In the genomic region with DNA sequence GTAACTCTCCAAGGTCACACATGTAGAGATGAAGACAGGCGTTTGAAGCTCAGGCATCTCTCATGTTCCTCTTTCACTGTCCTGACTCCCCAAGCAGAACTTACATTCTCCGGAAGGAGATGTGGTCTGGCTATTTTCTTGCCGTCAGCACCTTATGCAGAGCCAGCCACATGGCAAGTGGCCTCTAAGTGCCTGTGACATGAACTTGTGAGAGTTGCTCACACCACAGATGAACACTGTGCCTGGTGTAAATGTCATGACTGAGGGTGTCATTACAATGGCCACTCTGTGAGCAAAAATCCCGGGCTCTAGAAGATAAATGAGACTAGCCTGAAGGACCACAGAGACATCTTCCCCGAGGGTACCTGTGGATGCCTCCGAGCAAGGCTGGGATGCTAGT, we compare ENCODE assay signal across 30 mouse cellular contexts.
DNase-seq lines count a peak whose midpoint lies in the region; ATAC-seq and TF ChIP-seq lines count a peak whose summit lies in the region.
"Had no signal": no experiment of that assay in that cellular context is flagged by ENCODE, and none has a peak within 500 bp of the region (broad histone marks: within the 10 kb centered on the region; RNA-seq: fewer than 3 reads in every experiment).

No protein-coding gene starts in this region.

- no peaks in the 10 kb centered on the region for H3K79me2 ChIP-seq in myocyte (ENCODE audit: control insufficient read depth, insufficient read depth)

- H3K36me3 ChIP-seq in kidney, embryonic 14.5 days (ENCODE audit: control insufficient read depth, insufficient read depth, low read length) = no peaks in the 10 kb centered on the region
- no peaks in the 10 kb centered on the region for H3K36me3 ChIP-seq in myocyte (ENCODE audit: control insufficient read depth, insufficient read depth)
- H3K36me3 ChIP-seq: embryonic facial prominence, embryonic 12.5 days; forebrain, embryonic 10.5 days; forebrain, embryonic 15.5 days; heart, embryonic 13.5 days; neural tube, embryonic 15.5 days had no signal

- H3ac ChIP-seq in myocyte (ENCODE audit: control insufficient read depth, insufficient read length) = no peak overlapping the region

- no peak overlapping the region for H3K27ac ChIP-seq in kidney, embryonic 14.5 days (ENCODE audit: low read depth, low read length)
- H3K27ac ChIP-seq: embryonic facial prominence, embryonic 12.5 days; forebrain, embryonic 10.5 days; forebrain, embryonic 15.5 days; heart, embryonic 13.5 days; liver, embryonic 14.5 days; neural tube, embryonic 15.5 days; stomach, postnatal 0 days had no signal

- H3K4me3 ChIP-seq in kidney, embryonic 14.5 days (ENCODE audit: low read length) = no peak overlapping the region
- H3K4me3 ChIP-seq in myocyte = no peak overlapping the region
- H3K4me3 ChIP-seq: embryonic facial prominence, embryonic 12.5 days; forebrain, embryonic 10.5 days; forebrain, embryonic 15.5 days; heart, embryonic 13.5 days; neural tube, embryonic 15.5 days had no signal

- intact Hi-C loops in heart, postnatal 25 days (cut with DNase I) = no loop called here

- H3K4me1 ChIP-seq in kidney, embryonic 14.5 days (ENCODE audit: control insufficient read depth, insufficient read depth, low read length) = no peaks in the 10 kb centered on the region
- H3K4me1 ChIP-seq: embryonic facial prominence, embryonic 12.5 days; forebrain, embryonic 10.5 days; forebrain, embryonic 15.5 days; neural tube, embryonic 15.5 days had no signal

- no peak for TF ChIP-seq POLR2A in myocyte (IDR thresholded peaks at IDR 0.05; ENCODE audit: insufficient read length, low read depth)

- 0 out of 2 replicates have a peak, but pooled peaks have one; percentile 19 for ATAC-seq in kidney, embryonic 14.5 days (ENCODE audit: low FRiP score, low TSS enrichment)
- ATAC-seq: CD4-positive, CD25-positive, alpha-beta regulatory T cell, adult 4 months; forebrain, embryonic 15.5 days; hindbrain, embryonic 16.5 days had no signal

- H3K4me2 ChIP-seq in kidney, embryonic 14.5 days (replicated peaks; ENCODE audit: low read depth, low read length) = no peak overlapping the region
- peak overlapping the region; percentile 88 for H3K4me2 ChIP-seq in myocyte (ENCODE audit: low read depth)
- H3K4me2 ChIP-seq: embryonic facial prominence, embryonic 12.5 days; forebrain, embryonic 15.5 days; heart, embryonic 13.5 days; neural tube, embryonic 15.5 days had no signal

- peak; percentile 89 for DNase-seq in heart, adult 11 months
- no peak for DNase-seq in heart, postnatal 25 days (ENCODE audit: low spot score)
- no peak for DNase-seq in kidney, postnatal 25 days
- no peak for DNase-seq in lung, postnatal 4 days
- DNase-seq in layer of hippocampus, adult 18-20 months (ENCODE audit: low spot score in 2 of 2) = no peak
- DNase-seq: adrenal gland, postnatal 25 days; cerebellum, adult 11-12 months; cerebellum, adult 9-11 months; kidney, adult 18-20 months; kidney, postnatal 4 days; liver; lung, adult 2 months; lung, postnatal 10 days; midbrain, embryonic 14.5 days; retina, postnatal 1 day; right cerebral cortex, postnatal 14 days; spleen, adult 18-20 months; thymus, adult 18-20 months; thymus, postnatal 36 days had no signal

- 78% methylated on average over 6 of the region's 6 CpGs for WGBS in kidney, embryonic 14.5 days

- H3K27me3 ChIP-seq in kidney, embryonic 14.5 days (ENCODE audit: control insufficient read depth, insufficient read depth, low read length) = no peaks in the 10 kb centered on the region
- H3K27me3 ChIP-seq in myocyte (ENCODE audit: control insufficient read depth, insufficient read depth, insufficient read length) = no peaks in the 10 kb centered on the region
- H3K27me3 ChIP-seq: embryonic facial prominence, embryonic 12.5 days; forebrain, embryonic 15.5 days; heart, embryonic 13.5 days; neural tube, embryonic 15.5 days had no signal

- H3K9me3 ChIP-seq in kidney, embryonic 14.5 days (ENCODE audit: control insufficient read depth, low read length) = no peaks in the 10 kb centered on the region
- H3K9me3 ChIP-seq: embryonic facial prominence, embryonic 12.5 days; forebrain, embryonic 10.5 days; forebrain, embryonic 15.5 days; heart, embryonic 13.5 days; neural tube, embryonic 15.5 days had no signal

- H3K9ac ChIP-seq in kidney, embryonic 14.5 days (ENCODE audit: low read depth, low read length) = no peak overlapping the region
- H3K9ac ChIP-seq: embryonic facial prominence, embryonic 12.5 days; forebrain, embryonic 15.5 days; heart, embryonic 13.5 days; liver, embryonic 14.5 days; neural tube, embryonic 15.5 days had no signal

TF ChIP-seq in myocyte, 11 proteins besides CTCF, POLR2A, EP300 and RAD21:
- no peak for TF ChIP-seq SRF (IDR thresholded peaks at IDR 0.05; ENCODE audit: control insufficient read depth, insufficient read length, low read depth)
- TF ChIP-seq TCF12 (IDR thresholded peaks at IDR 0.05; ENCODE audit: insufficient read depth, poor library complexity, severe bottlenecking) = no peak
- TF ChIP-seq E2F4 (IDR thresholded peaks at IDR 0.05; ENCODE audit: insufficient read depth) = no peak
- TF ChIP-seq CEBPB (IDR thresholded peaks at IDR 0.05; ENCODE audit: insufficient read depth, poor library complexity, severe bottlenecking) = no peak
- no peak for TF ChIP-seq TCF3 (IDR thresholded peaks at IDR 0.05; ENCODE audit: insufficient read length, low read depth)
- no peak for TF ChIP-seq USF1 (IDR thresholded peaks at IDR 0.05; ENCODE audit: low read depth)
- no peak for TF ChIP-seq MYOG (IDR thresholded peaks at IDR 0.05; ENCODE audit: control insufficient read depth in 1 of 3, insufficient read depth in 1 of 3, insufficient read length in 2 of 3, low read depth in 2 of 3)
- TF ChIP-seq REST (IDR thresholded peaks at IDR 0.05; ENCODE audit: insufficient read depth, insufficient read length) = no peak
- no peak for TF ChIP-seq MAX (IDR thresholded peaks at IDR 0.05; ENCODE audit: low read depth)
- no peak for TF ChIP-seq MYOD1 (IDR thresholded peaks at IDR 0.05; ENCODE audit: control insufficient read depth in 1 of 3, insufficient read length in 2 of 3, low read depth in 2 of 3)
- no peak for TF ChIP-seq POLR2AphosphoS2 (IDR thresholded peaks at IDR 0.05; ENCODE audit: insufficient read length, low read depth)
